Mouse (Mus musculus) embryonic stem cell, embryonic (primary cell): ENCODE measurements around the gene Gm5136.

Experiments used
- CTCF ChIA-PET, 4 experiments: fragments of 300-600 bp in 2 of 4; fragments of 350-600 bp in 2 of 4; sonication (Branson Sonifier 250); formaldehyde crosslinking; loops; one replicate each; lab custom pipeline; 2022; ENCODE audit warnings: inconsistent platforms in 2 of 4; lab: Charles Lee
- POLR2A ChIA-PET, 4 experiments: fragments of 300-600 bp in 2 of 4; fragments of 350-600 bp in 2 of 4; sonication (Branson Sonifier 250); formaldehyde crosslinking; loops; one replicate each; lab custom pipeline; 2022; ENCODE audit warnings: antibody characterized with exemption in 4 of 4, inconsistent platforms in 1 of 4; lab: Charles Lee

Gm5136 gene

GRCm38 (mm10) chr10:108699946-108700345, at the start of gene Gm5136:
Gene Gm5136, minus strand, starts transcription at chr10:108700160.
- CTCF ChIA-PET = no interaction called here
- POLR2A ChIA-PET = interaction anchor here in 1 of 4 experiments (0.6 kb wide), 1 partner anchor 1736 kb away, joined by 6 read pairs; no protein-coding TSS in a partner anchor

DNA sequence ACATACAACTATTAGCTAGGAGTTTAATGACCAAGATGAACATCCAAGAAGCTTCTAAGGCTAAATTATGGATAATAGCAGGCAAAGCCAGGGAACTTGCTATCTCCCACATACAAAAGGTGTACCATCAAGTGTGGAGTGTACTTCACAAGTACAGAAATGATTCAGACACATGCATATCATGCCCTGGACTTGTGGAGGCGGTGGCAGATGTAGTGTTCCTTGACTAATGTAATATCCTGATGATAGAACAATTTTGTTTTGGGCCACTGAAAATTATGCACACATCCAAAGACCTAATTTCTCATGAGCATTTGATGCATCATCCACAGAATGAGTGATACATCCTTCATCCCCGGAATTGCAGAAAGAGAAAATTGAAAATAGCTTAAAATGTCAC, 43.8 kb upstream of the Gm5136 start:
- POLR2A ChIA-PET = no interaction called here

GRCm38 (mm10) chr10:108733982-108734381, 34.0 kb upstream of the Gm5136 start:
- POLR2A ChIA-PET = no interaction called here
- CTCF ChIA-PET = interaction anchor here in 1 of 4 experiments (0.7 kb wide), 1 partner anchor 32 kb away, joined by 5 read pairs; no protein-coding TSS in a partner anchor

More for the DNA sequence above, 43.8 kb upstream of the Gm5136 start:
- CTCF ChIA-PET = interaction anchor here in 1 of 4 experiments (0.5 kb wide), 1 partner anchor 199 kb away, joined by 4 read pairs; no protein-coding TSS in a partner anchor

- CTCF ChIA-PET = interaction anchor here in 1 of 4 experiments (0.5 kb wide), 1 partner anchor 436 kb away, joined by 4 read pairs; no protein-coding TSS in a partner anchor
These were observed 29.0 kb upstream of the Gm5136 start for GRCm38 (mm10) chr10:108728961-108729360.

GRCm38 (mm10) chr10:108726391-108726790, 26.4 kb upstream of the Gm5136 start:
- ChIA-PET CTCF (interaction anchor here in 1 of 4 experiments (0.5 kb wide), 1 partner anchor 146 kb away, joined by 3 read pairs; no protein-coding TSS in a partner anchor), POLR2A (no interaction called here)

More at GRCm38 (mm10) chr10:108728961-108729360, 29.0 kb upstream of the Gm5136 start:
- POLR2A ChIA-PET = no interaction called here

DNA sequence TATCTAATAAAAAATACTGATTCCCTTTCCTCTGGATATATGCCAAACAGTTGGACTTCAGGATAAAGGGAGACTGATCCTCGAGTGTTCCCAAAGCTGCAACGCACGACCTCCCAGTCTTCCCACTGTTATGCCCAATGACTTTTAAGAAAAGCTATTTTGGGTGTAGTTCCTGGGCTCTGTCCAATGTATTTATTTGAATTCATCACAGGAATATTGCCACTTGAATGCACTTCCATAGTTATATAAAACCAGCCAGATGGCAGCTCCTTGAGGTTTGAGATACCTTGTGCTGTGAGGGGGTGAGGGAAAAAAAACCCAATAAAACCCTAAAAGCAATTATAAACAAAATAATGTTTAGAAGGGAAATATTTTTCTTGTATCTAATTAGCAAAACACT, 24.9 kb upstream of the Gm5136 start:
- POLR2A ChIA-PET = interaction anchor here in 1 of 4 experiments (0.6 kb wide), 1 partner anchor 11 kb away, joined by 3 read pairs; no protein-coding TSS in a partner anchor
- CTCF ChIA-PET = interaction anchor here in 1 of 4 experiments (0.6 kb wide), 2 partner anchors 193 to 410 kb away, joined by 3 read pairs; no protein-coding TSS in a partner anchor

DNA sequence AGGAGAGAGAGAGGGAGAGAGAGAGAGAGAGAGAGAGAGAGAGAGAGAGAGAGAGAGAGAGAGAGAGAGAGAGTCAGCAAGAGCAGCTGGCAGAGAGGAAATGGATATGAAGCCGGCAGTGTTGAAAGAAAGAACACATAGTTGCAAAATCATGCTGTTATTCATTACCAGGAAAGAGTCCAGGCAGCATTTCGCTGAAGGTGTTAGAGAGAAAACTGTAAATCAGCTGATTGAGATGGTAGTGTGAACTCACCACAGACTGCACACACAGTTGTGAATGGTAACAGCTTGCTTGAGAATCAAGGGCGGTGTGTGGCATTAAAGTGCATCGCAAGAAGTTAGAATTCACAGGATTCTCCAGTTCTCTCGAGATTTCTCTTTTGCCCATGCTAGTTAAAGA, 10.6 kb upstream of the Gm5136 start:
- POLR2A ChIA-PET = no interaction called here

GRCm38 (mm10) chr10:108705658-108706057, 5.7 kb upstream of the Gm5136 start:
- POLR2A ChIA-PET = no interaction called here

More for the DNA sequence above, 10.6 kb upstream of the Gm5136 start:
- CTCF ChIA-PET = no interaction called here

GRCm38 (mm10) chr10:108701361-108702128, 1.6 kb upstream of the Gm5136 start:
- ChIA-PET POLR2A (no interaction called here), CTCF (no interaction called here)

More at GRCm38 (mm10) chr10:108705658-108706057, 5.7 kb upstream of the Gm5136 start:
- CTCF ChIA-PET = no interaction called here

DNA sequence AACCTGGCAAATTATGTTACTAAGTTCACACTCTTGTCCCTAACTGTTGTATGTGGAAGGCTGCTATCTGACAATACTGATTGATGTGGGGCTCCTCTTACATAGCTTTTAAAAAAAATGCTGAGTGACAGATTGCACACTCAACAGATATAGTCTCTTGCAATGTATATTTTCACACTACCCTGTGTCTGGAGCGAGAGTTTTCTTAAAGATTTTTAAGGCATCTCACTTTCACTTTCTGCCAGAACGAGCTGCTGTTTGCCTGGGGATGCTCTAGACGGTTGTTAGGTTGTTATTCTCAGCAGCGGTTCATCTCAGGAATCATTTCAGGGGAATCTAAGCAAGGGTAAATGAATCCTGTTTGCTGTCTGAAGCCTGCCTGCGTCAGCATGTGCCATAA, 2.9 kb downstream of the Gm5136 start:
- ChIA-PET CTCF (no interaction called here), POLR2A (no interaction called here)

GRCm38 (mm10) chr10:108690954-108691353, 9.0 kb downstream of the Gm5136 start:
- ChIA-PET CTCF (no interaction called here), POLR2A (no interaction called here)

GRCm38 (mm10) chr10:108686696-108687095, 13.3 kb downstream of the Gm5136 start:
- CTCF ChIA-PET = no interaction called here
- POLR2A ChIA-PET = no interaction called here

GRCm38 (mm10) chr10:108679675-108680390, 20.1 kb downstream of the Gm5136 start:
- CTCF ChIA-PET = interaction anchor here in 1 of 4 experiments (0.5 kb wide), 1 partner anchor 390 kb away, joined by 3 read pairs; no protein-coding TSS in a partner anchor
- POLR2A ChIA-PET = no interaction called here

DNA sequence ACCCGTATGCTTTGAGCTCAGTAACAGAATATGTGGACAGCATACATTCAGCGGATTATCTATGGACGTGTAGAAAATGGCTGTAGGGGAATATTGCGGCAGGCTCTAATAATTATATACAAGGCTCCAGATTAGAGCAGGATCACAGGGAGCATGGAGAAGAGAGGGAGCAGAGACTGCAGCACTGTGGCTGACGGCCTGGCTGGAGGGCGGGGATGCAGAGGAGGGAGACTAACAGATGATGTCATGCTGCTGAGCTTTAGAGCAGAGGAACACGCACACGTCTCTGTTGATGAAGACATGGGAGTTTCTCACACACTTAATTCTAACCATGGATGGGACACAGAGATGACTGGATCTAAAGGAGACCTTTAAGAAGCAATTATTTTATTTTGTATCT, 22.9 kb downstream of the Gm5136 start:
- CTCF ChIA-PET = no interaction called here
- POLR2A ChIA-PET = no interaction called here

DNA sequence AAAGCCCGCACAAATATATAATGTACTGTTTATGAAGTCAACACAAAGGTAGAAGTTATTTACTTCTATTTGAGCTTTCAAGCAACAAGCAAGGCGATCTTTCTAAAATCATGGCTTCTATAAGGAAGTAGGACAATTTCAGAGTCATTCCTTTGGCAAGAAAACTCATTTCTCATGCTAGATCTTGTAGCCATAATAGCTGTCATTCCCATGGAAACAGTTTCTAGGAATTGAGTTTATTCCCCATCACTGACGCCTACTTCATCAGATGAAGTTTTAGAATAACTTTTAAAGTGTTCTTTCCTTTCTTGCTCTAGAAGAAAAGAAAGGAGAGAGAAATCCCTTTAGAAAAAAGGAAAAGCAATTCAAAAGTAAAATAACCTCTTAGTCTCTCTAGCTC, 31.0 kb downstream of the Gm5136 start:
- ChIA-PET CTCF (no interaction called here), POLR2A (no interaction called here)

GRCm38 (mm10) chr10:108660295-108660694, 39.7 kb downstream of the Gm5136 start:
- POLR2A ChIA-PET = interaction anchor here in 1 of 4 experiments (0.6 kb wide), 1 partner anchor 51 kb away, joined by 5 read pairs; no protein-coding TSS in a partner anchor
- CTCF ChIA-PET = no interaction called here

DNA sequence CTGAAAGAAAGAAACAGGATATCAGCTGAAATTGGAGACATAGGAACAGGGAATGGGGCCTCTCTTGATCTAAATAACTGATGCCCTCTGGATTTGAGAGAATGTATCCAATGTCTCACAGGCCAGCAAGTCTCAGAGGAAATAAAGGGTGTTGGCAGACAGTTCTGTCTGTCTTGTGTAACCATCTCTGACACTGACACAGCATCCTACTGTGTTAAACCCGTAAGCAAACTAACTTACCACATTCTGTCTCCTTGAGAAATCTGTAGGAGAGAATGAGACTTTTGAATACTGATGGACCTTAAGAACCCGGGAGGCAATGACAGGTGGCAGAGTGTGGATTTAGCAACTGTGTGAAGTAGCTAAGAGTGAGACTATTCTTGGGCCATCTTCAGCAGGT, 41.7 kb downstream of the Gm5136 start:
- POLR2A ChIA-PET = interaction anchor here in 1 of 4 experiments (0.6 kb wide), 1 partner anchor 328 kb away, joined by 3 read pairs; no protein-coding TSS in a partner anchor
- CTCF ChIA-PET = no interaction called here

GRCm38 (mm10) chr10:108657669-108658068, 42.3 kb downstream of the Gm5136 start:
- CTCF ChIA-PET = no interaction called here
- POLR2A ChIA-PET = no interaction called here

GRCm38 (mm10) chr10:108656898-108657297, 43.1 kb downstream of the Gm5136 start:
- ChIA-PET POLR2A (no interaction called here), CTCF (interaction anchor here in 1 of 4 experiments (0.6 kb wide), 1 partner anchor 203 kb away, joined by 3 read pairs; no protein-coding TSS in a partner anchor)
